Mouse (Mus musculus) ES-Bruce4 (cell line): ENCODE results near the gene Zmat5.

Source experiments
- CTCF ChIP-seq: IDR thresholded peaks from one replicate; pipeline ENCODE4 v1.8.1; 2011; ENCODE audit warnings: low read depth, low read length
- EP300 ChIP-seq: IDR thresholded peaks from 2 replicates; pipeline ENCODE4 v1.6.1; 2011; ENCODE audit warnings: low read depth, low read length; ENCODE audit not compliant: insufficient read depth
- POLR2A ChIP-seq: IDR thresholded peaks from one replicate; pipeline ENCODE4 v1.8.1; 2011; ENCODE audit warnings: low read length; ENCODE audit not compliant: insufficient read depth

DNA sequence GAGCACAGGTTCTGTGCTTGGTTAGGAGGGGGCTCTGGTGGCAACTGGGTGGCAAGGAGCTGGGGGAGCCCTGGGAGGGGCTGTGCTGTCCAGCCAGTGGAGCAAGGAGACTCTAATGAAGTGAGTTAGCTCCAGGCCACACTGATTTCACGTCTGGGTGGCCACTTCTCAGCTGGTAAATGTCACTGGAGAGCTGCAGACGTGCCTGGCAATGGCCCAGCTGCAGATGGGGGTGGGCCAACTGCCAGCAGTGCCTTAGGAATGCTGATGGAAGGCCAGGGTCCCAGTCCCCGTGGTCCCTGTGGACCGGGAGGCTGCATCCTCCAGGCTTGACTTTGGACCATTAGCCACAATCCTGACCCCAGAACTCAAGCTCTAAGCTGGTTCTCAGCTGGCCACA, 56.0 kb downstream of the Zmat5 start:
- no peak for TF ChIP-seq EP300
- no peak for TF ChIP-seq CTCF
- no peak for TF ChIP-seq POLR2A
